Mouse (Mus musculus): Measurements from ENCODE around the gene Fbrs. TPM values are rescaled to one million over a fixed set of nuclear protein-coding genes. Genes with fewer than 3 reads are reported as not detected.

Gene Fbrs
- polyA plus RNA-seq, 1 experiment, result 21.0 TPM

DNA sequence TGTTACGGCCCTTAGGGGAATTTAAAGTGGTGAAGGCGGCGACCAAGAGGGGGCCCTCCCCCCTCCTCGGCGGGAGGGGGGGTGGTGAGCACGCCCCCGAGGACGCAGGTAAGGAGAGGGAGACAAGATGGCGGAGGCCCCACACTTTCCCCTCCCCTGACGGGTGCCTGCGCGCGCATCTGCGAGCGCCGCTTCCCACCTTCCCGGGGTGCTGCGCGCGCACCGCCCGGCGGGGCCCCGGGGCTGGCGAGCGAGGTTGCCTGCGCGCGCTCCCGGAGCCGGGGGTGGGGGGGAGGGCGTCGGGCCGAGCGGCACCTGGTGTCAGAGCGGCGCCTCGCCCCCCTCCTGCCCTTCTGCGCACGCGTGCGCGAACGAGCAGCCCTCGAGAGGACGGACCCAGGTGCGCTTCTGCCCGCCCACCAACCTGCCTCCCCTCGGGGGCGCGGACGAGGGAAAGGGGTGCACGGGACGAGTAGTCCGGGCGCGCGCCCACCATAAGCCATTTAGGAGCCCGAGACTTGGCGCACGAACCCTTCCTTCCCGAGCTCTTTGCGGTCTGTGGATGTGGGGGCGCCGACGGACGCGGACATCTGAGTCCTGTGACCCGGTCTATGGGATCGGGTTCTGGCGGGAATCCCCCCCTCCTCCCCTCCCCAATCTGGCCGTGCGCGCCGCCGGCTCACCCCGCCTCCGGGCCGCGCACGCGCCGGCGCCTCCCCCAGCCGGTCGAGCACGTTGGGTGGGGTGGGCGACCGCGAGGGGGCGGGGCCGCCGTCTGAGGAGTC lies 33.4 kb downstream of the Fbrs start:
- WGBS, result under 1% methylated on average over 90 of the region's 93 CpGs
- peak; percentile 69 for DNase-seq (ENCODE audit: low read depth, low spot score)

DNA sequence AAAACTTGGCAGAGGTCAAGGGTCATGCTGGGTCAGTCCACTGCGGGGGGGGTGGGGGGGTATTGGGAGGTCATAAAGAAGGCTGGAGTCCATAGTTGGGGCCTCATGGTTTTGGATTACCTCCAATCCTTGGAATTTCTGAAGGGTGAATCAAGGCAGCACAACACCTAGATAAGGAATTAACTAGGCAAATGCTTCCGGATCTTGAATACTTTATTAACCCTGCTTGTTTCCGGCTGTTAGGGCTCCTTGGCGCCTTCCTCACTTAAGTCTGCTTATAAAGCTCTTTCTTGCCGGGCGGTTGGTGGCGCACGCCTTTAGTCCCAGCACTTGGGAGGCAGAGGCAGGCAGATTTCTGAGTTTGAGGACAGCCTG lies 34.0 kb downstream of the Fbrs start:
- WGBS, result 3% methylated on average over 8 of the region's 8 CpGs

DNA sequence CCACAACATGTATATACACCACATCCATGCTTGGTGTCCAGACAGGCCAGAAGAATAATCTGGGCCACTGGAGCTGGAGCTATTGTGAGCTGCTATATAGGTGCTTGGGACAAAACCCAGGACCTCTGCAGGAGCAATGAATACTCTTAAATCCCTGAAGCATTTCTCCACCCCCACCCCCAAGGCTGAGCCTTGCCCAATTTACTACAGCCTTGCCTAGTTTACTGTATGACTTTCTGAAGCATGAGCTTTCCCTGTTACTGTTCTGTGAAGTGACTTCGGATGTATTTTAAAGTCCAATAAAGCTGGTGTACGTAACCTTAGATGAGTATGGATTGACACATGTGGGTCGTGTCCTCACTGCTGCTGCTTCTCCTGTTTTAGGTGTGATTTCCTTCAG lies 34.8 kb downstream of the Fbrs start:
- DNase-seq (ENCODE audit: low read depth, low spot score), result peak; percentile 22
- 29% methylated on average over 3 of the region's 3 CpGs for WGBS

More for the DNA sequence above, 34.0 kb downstream of the Fbrs start:
- peak; percentile 51 for DNase-seq (ENCODE audit: low read depth, low spot score)

DNA sequence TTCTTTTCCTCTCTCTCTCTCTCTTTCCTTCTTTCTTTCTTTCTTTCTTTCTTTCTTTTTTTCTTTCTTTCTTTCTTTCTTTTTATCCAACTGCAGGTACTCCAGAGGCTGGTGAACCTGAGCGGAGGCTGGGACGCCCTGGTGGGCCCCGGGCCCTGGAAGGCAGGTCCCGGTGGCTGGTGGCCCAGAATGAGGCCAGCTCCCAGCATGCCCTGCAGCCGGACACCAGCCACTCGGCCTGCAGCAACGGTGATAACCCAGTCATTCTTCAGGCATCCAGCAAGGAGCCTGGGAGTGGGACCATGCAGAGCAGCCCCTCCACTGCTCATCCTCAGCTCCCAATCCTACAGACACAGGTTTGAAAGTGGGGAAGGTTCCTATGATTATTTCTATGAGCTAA lies 36.8 kb downstream of the Fbrs start:
- 87% methylated on average over 7 of the region's 7 CpGs for WGBS
- DNase-seq (ENCODE audit: low read depth, low spot score), result no peak

DNA sequence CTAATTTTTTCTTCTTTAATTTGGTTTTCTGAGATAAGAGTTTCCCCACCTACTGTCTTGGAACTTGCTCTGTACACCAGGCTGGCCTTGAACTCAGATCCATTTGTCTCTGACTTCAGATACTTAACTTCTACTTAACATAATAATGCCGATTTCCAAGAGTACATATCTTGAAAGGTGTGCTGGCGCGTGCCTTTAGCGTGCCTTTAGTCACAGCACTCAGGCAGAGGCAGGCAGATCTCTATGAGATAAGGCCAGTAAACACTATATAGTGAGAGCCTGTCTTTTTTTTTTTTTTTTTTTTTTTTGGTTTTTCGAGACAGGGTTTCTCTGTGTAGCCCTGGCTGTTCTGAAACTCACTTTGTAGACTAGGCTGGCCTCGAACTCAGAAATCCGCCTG lies 37.3 kb downstream of the Fbrs start:
- no peak for DNase-seq (ENCODE audit: low read depth, low spot score)
- 85% methylated on average over 7 of the region's 7 CpGs for WGBS

DNA sequence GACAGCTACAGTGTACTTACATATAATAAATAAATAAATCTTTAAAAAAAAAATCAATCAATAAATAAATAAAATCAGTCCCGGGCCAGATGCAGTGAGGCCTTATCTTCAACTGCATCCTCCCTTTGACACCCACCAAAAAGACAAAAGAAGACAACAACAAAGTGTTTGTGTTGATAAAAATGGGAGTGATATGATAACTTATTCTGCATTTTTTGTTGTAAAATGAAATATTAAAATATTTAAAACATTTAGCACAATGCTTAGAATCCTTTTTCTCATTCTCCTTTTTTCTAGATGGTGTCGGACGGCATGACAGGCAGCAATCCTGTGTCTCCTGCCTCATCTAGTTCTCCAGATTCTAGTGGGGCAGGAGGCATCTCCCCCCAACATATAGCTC lies 40.3 kb downstream of the Fbrs start, which contains the start of gene Gm42715:
TSS of gene Gm42715 (plus strand) at position 301 of the 400 bp plus-strand sequence.
- 87% methylated on average over 3 of the region's 3 CpGs for WGBS
- no peak for DNase-seq (ENCODE audit: low read depth, low spot score)

Other genes starting within 250 kb of the Fbrs start
- 5.7 and 7.9 TPM in 2 replicates for gene Zfp553, start 246.1 kb upstream of the Fbrs start, polyA plus RNA-seq (2012; rRNA removed)
- gene Sept1, start 246.1 kb upstream of the Fbrs start, polyA plus RNA-seq (2012; rRNA removed), result 32.4 and 34.6 TPM in 2 replicates
- gene Zfp771, start 234.9 kb upstream of the Fbrs start, polyA plus RNA-seq (2012; rRNA removed), result 25.7 and 34.0 TPM in 2 replicates
- 79.9 and 80.9 TPM in 2 replicates for gene Dctpp1, start 218.5 kb upstream of the Fbrs start, polyA plus RNA-seq (2012; rRNA removed)
- gene Sephs2, start 205.1 kb upstream of the Fbrs start, polyA plus RNA-seq (2012; rRNA removed), result 58.1 and 85.1 TPM in 2 replicates
- 9.9 and 13.0 TPM in 2 replicates for gene Itgal, start 182.9 kb upstream of the Fbrs start, polyA plus RNA-seq (2012; rRNA removed)
- gene Zfp768, start 133.6 kb upstream of the Fbrs start, polyA plus RNA-seq (2012; rRNA removed), result 19.4 and 28.2 TPM in 2 replicates
- 15.0 and 35.0 TPM in 2 replicates for gene Zfp747, start 103.1 kb upstream of the Fbrs start, polyA plus RNA-seq (2012; rRNA removed)
- gene 9130019O22Rik, start 92.0 kb upstream of the Fbrs start, polyA plus RNA-seq (2012; rRNA removed), result 6.2 and 9.3 TPM in 2 replicates
- 10.2 and 15.5 TPM in 2 replicates for gene E430018J23Rik, start 85.6 kb upstream of the Fbrs start, polyA plus RNA-seq (2012; rRNA removed)
- 5.8 and 8.8 TPM in 2 replicates for gene Zfp764, start 72.4 kb upstream of the Fbrs start, polyA plus RNA-seq (2012; rRNA removed)
- gene Zfp688, start 57.1 kb upstream of the Fbrs start, polyA plus RNA-seq (2012; rRNA removed), result 18.1 and 20.5 TPM in 2 replicates
- gene Zfp689, start 30.0 kb upstream of the Fbrs start, polyA plus RNA-seq (2012; rRNA removed), result 2.1 and 2.5 TPM in 2 replicates
- 59.8 and 93.6 TPM in 2 replicates for gene Prr14, start 19.6 kb upstream of the Fbrs start, polyA plus RNA-seq (2012; rRNA removed)
- gene Srcap, start 32.8 kb downstream of the Fbrs start, polyA plus RNA-seq (2012; rRNA removed), result 6.7 and 14.4 TPM in 2 replicates
- gene Gm42715, start 40.4 kb downstream of the Fbrs start, polyA plus RNA-seq (2012; rRNA removed), result 12.6 and 14.7 TPM in 2 replicates
- 2.7 and 3.5 TPM in 2 replicates for gene Tmem265, start 82.2 kb downstream of the Fbrs start, polyA plus RNA-seq (2012; rRNA removed)
- 47.2 and 62.7 TPM in 2 replicates for gene Phkg2, start 94.1 kb downstream of the Fbrs start, polyA plus RNA-seq (2012; rRNA removed)
- 1.3 and 1.4 TPM in 2 replicates for gene Ccdc189, start 109.4 kb downstream of the Fbrs start, polyA plus RNA-seq (2012; rRNA removed)
- gene Rnf40, start 109.6 kb downstream of the Fbrs start, polyA plus RNA-seq (2012; rRNA removed), result 23.7 and 30.9 TPM in 2 replicates
- 5.3 and 7.6 TPM in 2 replicates for gene Zfp629, start 136.6 kb downstream of the Fbrs start, polyA plus RNA-seq (2012; rRNA removed)
- 17.5 and 21.2 TPM in 2 replicates for gene Bcl7c, start 229.7 kb downstream of the Fbrs start, polyA plus RNA-seq (2012; rRNA removed)
- 3.0 and 3.4 TPM in 2 replicates for gene Ctf1, start 233.5 kb downstream of the Fbrs start, polyA plus RNA-seq (2012; rRNA removed)